Mouse (Mus musculus): Measurements from ENCODE around the gene Zfp641. TPM values are rescaled to one million over a fixed set of nuclear protein-coding genes. Genes with fewer than 3 reads are reported as not detected.

Gene Zfp641
- not detected for polyA plus RNA-seq (2017; shearing (Covaris generic))

GRCm38 (mm10) chr15:98295628-98296551 is at the start of gene Zfp641:
Gene Zfp641, minus strand, starts transcription at chr15:98296161.

GRCm38 (mm10) chr15:98340887-98341286 is 44.9 kb upstream of the Zfp641 start, which contains the start of gene Olfr284:
Gene Olfr284, minus strand, starts transcription at chr15:98340987.

GRCm38 (mm10) chr15:98317177-98317724 is 21.3 kb upstream of the Zfp641 start, which contains the start of gene Olfr285:
Gene Olfr285, minus strand, starts transcription at chr15:98317353.

GRCm38 (mm10) chr15:98257193-98257592 is 38.8 kb downstream of the Zfp641 start, which contains the start of gene H1fnt:
Gene H1fnt, minus strand, starts transcription at chr15:98257293.

Other genes starting within 250 kb of the Zfp641 start
- 7.9 TPM for gene Pfkm, start 203.6 kb downstream of the Zfp641 start, polyA plus RNA-seq (2017; shearing (Covaris generic))
- 27.9 TPM for gene Senp1, start 202.4 kb downstream of the Zfp641 start, polyA plus RNA-seq (2017; shearing (Covaris generic))
- gene Asb8, start 130.5 kb downstream of the Zfp641 start, polyA plus RNA-seq (2017; shearing (Covaris generic)): 21.2 TPM
- gene Ccdc184, start 129.0 kb downstream of the Zfp641 start, polyA plus RNA-seq (2017; shearing (Covaris generic)): not detected
- not detected for gene Olfr288, start 100.6 kb downstream of the Zfp641 start, polyA plus RNA-seq (2017; shearing (Covaris generic))
- gene Gm44579, start 75.2 kb downstream of the Zfp641 start, polyA plus RNA-seq (2017; shearing (Covaris generic)): not detected
- not detected for gene Olfr287, start 75.1 kb downstream of the Zfp641 start, polyA plus RNA-seq (2017; shearing (Covaris generic))
- not detected for gene Olfr286, start 61.7 kb downstream of the Zfp641 start, polyA plus RNA-seq (2017; shearing (Covaris generic))
- gene H1fnt, start 38.9 kb downstream of the Zfp641 start, polyA plus RNA-seq (2017; shearing (Covaris generic)): not detected
- not detected for gene Olfr285, start 21.2 kb upstream of the Zfp641 start, polyA plus RNA-seq (2017; shearing (Covaris generic))
- not detected for gene Olfr284, start 44.8 kb upstream of the Zfp641 start, polyA plus RNA-seq (2017; shearing (Covaris generic))
- not detected for gene Olfr283, start 84.8 kb upstream of the Zfp641 start, polyA plus RNA-seq (2017; shearing (Covaris generic))
- gene Olfr282, start 135.1 kb upstream of the Zfp641 start, polyA plus RNA-seq (2017; shearing (Covaris generic)): not detected
- gene Olfr281, start 156.4 kb upstream of the Zfp641 start, polyA plus RNA-seq (2017; shearing (Covaris generic)): not detected
- gene OR5BS1P, start 173.7 kb upstream of the Zfp641 start, polyA plus RNA-seq (2017; shearing (Covaris generic)): not detected
- not detected for gene Lalba, start 186.6 kb upstream of the Zfp641 start, polyA plus RNA-seq (2017; shearing (Covaris generic))
- 0.25 TPM for gene Olfr279, start 196.2 kb upstream of the Zfp641 start, polyA plus RNA-seq (2017; shearing (Covaris generic))
- 105 TPM for gene Kansl2, start 238.1 kb upstream of the Zfp641 start, polyA plus RNA-seq (2017; shearing (Covaris generic))

All from naive thymus-derived CD4-positive, alpha-beta T cell, adult 5 months (primary cell).